Mouse (Mus musculus): ENCODE data around the gene Syn2. TPM values are rescaled to one million over a fixed set of nuclear protein-coding genes. Genes with fewer than 3 reads are reported as not detected.

Gene Syn2
- 100 to 1,000 TPM; 471 to 488 TPM for total RNA-seq (2021)

DNA sequence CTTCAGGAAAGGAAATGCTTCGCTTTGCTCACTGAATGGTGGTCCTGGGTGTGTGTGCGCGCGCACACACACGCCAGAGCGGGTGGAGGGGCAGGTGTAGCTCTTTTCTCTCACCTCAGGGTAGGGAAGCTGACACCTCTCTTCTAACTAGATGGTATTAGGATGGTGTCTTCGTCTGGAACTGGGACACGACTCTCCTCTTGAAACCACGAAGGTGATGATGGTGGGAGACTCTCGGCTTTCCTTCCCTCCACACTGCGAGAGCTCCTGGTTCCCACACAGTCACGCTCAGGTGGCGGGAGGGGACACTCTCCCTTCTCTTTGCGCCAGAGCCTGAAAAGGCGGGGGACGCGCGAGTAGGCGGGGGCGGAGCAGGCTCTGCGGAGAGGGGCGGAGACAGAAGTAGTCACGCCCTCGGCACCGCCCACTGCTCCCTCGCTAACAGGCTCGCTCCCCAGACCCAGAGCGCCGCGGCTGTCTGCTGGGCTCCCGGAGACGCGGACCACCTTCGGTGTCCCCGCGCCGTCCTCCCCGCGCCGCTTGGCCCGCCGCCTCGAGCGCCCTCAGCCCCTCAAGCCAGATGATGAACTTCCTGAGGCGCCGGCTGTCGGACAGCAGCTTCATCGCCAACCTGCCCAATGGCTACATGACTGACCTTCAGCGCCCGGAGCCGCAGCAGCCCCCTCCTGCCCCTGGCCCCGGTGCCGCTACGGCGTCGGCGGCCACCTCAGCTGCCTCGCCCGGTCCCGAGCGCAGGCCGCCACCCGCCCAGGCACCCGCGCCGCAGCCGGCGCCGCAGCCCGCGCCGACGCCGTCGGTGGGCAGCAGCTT, at the start of gene Syn2:
Gene Syn2 (plus strand): TSS at position 402 of the 831 bp plus-strand sequence.
- DNase-seq (ENCODE audit: low spot score in 2 of 2), result peak; percentile 92 to 97
- intact Hi-C loops (cut with DNase I), result loop anchor here (2.0 to 10.0 kb wide), 3 partner anchors 50 to 360 kb away; no protein-coding TSS in a partner anchor

DNA sequence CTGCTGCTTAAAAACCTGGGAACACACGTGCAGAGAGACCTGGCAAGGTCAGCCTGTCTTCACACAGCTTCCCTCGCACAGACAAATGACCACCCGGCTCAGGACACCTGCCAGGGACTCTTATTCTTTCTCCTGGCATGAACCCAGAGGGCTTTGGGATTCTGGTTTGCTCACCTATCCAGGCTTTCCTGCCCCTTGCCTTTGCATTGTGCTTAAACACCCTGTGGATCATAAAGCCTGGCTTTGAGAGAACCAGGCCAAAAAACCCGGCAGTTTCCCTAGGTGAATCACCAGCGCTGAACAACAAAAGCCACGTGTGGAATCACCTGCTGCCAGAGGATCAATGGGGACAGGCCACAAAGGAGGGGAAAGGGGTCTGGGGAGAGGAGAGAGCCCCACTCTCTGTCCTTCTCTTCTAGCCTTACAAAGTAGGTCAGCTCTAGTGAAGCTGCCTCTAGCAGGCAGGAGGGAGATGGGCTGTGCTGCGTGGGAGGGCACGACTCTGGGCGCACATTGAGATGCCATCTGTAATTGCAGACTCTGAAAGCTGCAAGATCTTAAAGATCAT, 49.3 kb upstream of the Syn2 start:
- intact Hi-C loops (cut with DNase I), result loop anchor here (2.0 kb wide), 2 partner anchors 37 to 49 kb away; partner anchors contain the start of gene Syn2
- peak; percentile 83 to 95 for DNase-seq (ENCODE audit: low spot score in 2 of 2)

DNA sequence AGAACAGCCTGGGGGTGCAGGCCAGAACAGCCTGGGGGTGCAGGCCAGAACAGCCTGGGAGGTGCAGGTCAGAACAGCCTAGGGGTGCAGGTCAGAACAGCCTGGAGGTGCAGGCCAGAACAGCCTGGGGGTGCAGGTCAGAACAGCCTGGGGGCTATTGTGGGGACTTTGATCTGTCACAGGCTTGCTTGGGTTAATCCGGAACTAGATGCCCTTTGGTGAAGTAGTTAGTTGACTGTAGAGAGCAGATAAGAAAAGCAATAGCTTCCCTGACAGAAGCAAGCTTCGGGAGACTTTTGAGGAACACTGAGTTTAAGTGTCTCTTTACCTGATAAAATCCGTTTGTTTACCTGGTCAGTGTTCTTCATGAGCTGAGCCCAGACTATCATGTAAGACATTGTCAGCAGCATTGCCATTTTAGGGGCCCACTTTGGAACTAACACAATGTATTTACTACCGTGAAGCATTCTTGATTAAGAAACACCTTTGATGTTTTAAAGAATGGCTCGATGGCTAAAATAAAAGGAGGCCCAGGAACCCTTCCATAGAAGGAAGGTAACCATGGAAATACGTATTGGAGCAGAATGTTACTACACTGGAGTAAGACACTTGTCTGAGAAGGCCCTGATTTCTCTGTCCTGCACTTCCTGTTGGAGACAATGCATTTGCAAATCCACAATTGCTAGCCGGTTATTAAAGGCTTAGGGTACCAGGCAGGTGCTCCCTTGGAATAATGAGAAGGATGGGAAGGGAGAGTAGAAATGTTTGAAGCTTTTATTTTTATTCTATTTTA, 46.2 kb upstream of the Syn2 start:
- intact Hi-C loops (cut with DNase I), result no loop called here

DNA sequence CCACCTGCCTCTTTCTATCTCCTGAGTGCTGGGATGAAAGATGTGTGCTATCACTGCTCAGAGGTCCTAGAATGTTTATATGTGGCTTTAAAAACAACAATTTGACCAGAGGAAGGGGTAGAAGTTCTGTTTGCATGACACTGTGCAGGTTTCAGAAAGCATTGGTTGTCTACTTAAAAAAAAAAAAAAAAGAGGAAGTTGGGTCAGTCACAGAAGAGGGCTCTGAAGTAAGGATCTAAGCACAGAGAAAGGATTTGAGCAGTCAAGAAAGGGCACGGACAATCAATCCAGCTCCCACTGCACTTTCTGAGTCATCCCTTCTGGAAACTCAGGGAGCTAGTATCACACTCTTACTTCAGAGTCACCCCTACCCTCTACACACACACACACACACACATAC, 43.0 kb upstream of the Syn2 start:
- no peak for DNase-seq (ENCODE audit: low spot score in 2 of 2)
- intact Hi-C loops (cut with DNase I), result no loop called here

More for the DNA sequence above, 46.2 kb upstream of the Syn2 start:
- no peak for DNase-seq (ENCODE audit: low spot score in 2 of 2)

GRCm38 (mm10) chr6:115102542-115102941, 32.2 kb upstream of the Syn2 start:
- intact Hi-C loops (cut with DNase I), result no loop called here
- peak in 1 of 2 experiments; percentile 27 for DNase-seq (ENCODE audit: low spot score in 2 of 2)

GRCm38 (mm10) chr6:115111426-115111825, 23.3 kb upstream of the Syn2 start:
- intact Hi-C loops (cut with DNase I), result no loop called here
- no peak for DNase-seq (ENCODE audit: low spot score in 2 of 2)

DNA sequence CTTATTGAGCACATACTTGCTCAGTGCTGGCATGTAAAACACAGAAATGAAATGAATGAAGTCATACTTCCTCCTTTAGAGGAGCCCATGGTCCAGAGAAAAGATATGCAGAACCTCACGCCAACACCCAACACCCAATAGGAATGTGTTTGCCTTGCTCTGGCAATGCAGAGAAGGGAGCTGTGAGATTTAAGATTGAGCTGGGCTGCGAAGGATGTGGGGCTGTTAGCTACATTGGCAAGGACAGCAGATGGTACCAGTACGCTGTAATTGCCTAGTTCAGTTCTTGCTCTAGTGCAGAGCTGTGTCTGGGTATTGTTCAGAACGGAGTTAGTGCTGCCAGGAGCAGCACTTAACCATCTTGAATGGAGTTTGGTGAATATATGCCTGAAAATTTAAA, 12.5 kb upstream of the Syn2 start:
- intact Hi-C loops (cut with DNase I), result loop anchor here (2.0 to 5.0 kb wide), 2 partner anchors 37 to 45 kb away; no protein-coding TSS in a partner anchor
- peak; percentile 52 to 88 for DNase-seq (ENCODE audit: low spot score in 2 of 2)

- peak; percentile 66 to 90 for DNase-seq (ENCODE audit: low spot score in 2 of 2)
- intact Hi-C loops (cut with DNase I), result loop anchor here (2.0 to 5.0 kb wide), 3 partner anchors 39 to 59 kb away; no protein-coding TSS in a partner anchor
Observed at GRCm38 (mm10) chr6:115123262-115124201, 11.2 kb upstream of the Syn2 start.

GRCm38 (mm10) chr6:115124675-115125357, 9.9 kb upstream of the Syn2 start:
- peak; percentile 52 to 83 for DNase-seq (ENCODE audit: low spot score in 2 of 2)
- intact Hi-C loops (cut with DNase I), result loop anchor here (2.0 to 5.0 kb wide), 2 partner anchors 42 to 60 kb away; no protein-coding TSS in a partner anchor

DNA sequence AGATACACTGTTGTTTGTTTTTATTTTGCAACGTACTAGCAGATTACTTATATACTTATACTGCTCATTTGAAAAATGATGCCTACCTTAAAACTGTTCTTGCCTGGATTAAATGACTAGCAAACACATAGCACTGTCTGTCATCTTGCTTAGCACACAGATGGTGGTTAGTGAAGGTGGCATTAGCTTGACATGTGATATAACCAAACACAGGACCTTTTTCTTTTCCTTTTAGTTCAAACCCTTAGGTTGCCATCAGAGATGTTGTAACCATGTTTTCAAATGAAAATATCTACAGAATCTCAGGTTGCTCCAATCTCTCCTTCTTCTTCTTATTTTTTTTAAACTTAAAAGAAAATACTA, 9.4 kb upstream of the Syn2 start:
- intact Hi-C loops (cut with DNase I), result loop anchor here (2.0 kb wide), 1 partner anchor 61 kb away; no protein-coding TSS in a partner anchor
- DNase-seq (ENCODE audit: low spot score in 2 of 2), result no peak

- DNase-seq (ENCODE audit: low spot score in 2 of 2), result peak; percentile 70 to 90
- intact Hi-C loops (cut with DNase I), result no loop called here
Observed at GRCm38 (mm10) chr6:115126232-115126785, 8.4 kb upstream of the Syn2 start.

GRCm38 (mm10) chr6:115126851-115127250, 7.9 kb upstream of the Syn2 start:
- no peak for DNase-seq (ENCODE audit: low spot score in 2 of 2)
- intact Hi-C loops (cut with DNase I), result no loop called here

DNA sequence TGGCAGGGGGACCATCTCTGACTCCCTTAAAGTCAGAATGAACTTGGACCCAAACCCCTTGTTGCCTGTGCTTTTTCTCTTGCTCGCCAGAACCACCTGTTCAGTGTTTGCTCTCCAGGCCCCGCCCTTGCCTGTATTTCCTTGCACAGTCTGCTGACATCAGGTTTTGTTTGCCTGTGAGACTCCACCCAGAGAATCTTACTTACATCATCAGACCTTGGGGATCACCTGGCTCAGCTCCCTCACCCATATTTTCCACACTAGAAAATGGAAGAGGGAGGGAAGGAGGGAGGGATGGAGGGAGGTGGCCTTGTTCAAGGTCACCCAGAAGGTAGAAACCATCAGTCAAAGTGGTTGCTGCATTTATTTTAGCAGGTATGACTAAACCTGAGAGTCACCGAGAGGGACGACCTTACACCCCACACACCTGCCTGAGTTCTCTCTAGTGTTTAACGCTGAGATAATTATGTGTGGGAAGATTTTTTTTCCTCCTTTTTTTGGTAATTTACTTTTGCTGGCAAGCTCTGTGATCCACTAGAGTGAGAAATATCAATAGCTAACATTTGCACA, 7.4 kb upstream of the Syn2 start:
- intact Hi-C loops (cut with DNase I), result no loop called here
- no peak for DNase-seq (ENCODE audit: low spot score in 2 of 2)

GRCm38 (mm10) chr6:115135332-115135649, 589 bp downstream of the Syn2 start:
- DNase-seq (ENCODE audit: low spot score in 2 of 2), result no peak
- intact Hi-C loops (cut with DNase I), result loop anchor here (2.0 to 10.0 kb wide), 3 partner anchors 50 to 360 kb away; no protein-coding TSS in a partner anchor

DNA sequence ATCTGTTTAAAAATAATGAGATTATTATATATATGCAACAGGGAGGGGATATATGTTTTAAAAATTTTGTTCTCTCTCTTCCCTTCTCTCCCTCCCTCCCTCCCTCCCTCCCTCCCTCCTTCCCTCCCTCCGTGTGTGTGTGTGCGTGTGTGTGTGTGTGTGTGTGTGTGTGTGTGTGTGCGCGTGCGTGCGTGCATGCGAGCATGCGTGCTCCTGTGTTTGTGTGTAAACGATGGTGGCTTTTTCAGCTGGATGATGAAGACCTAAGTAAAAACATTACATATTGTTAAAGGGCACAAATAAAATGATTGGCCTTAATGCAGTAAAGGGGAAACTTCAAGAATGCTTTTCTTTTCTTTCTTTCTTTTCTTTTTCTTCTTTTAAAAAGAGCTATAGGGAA, 1.5 kb downstream of the Syn2 start:
- DNase-seq (ENCODE audit: low spot score in 2 of 2), result no peak
- intact Hi-C loops (cut with DNase I), result loop anchor here (5.0 to 10.0 kb wide), 2 partner anchors 76 to 361 kb away; no protein-coding TSS in a partner anchor

GRCm38 (mm10) chr6:115141446-115141845, 6.7 kb downstream of the Syn2 start:
- intact Hi-C loops (cut with DNase I), result no loop called here
- DNase-seq (ENCODE audit: low spot score in 2 of 2), result no peak

DNA sequence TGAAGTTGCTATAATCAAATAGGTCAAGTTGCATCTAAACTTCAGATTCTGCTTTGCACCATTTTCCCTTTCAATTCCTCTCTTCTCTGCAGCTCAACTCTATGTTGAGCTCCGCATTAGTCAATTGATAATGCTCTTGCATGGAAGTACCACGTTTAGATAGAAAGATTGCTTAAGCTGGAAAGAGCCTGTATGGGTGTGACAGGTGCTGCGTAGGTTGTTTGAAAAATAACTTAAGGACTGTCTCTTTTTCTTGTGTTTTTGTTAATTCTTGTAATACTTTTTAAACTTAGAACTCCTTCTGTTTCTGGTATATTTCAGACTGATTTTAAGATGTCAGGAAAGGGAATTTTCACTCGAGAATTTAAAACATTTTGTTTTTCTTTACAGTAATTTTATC, 26.5 kb downstream of the Syn2 start:
- intact Hi-C loops (cut with DNase I), result no loop called here
- DNase-seq (ENCODE audit: low spot score in 2 of 2), result peak in 1 of 2 experiments; percentile 74

Measured in left cerebral cortex, postnatal 25 days (tissue).